18 mouse cellular contexts compared by ENCODE assay signal in genomic region chr3:152333641-152334040, GRCm38 (mm10).
"Had no signal": no experiment of that assay in that cellular context is flagged by ENCODE, and none has a peak within 500 bp of the region (broad histone marks: within the 10 kb centered on the region; RNA-seq: fewer than 3 reads in every experiment).

No protein-coding gene starts in this region.

- H3K4me1 ChIP-seq: limb, embryonic 10.5 days; limb, embryonic 13.5 days; midbrain, embryonic 12.5 days; midbrain, embryonic 15.5 days; neural tube, embryonic 13.5 days had no signal

- H3K4me3 ChIP-seq: limb, embryonic 10.5 days; limb, embryonic 13.5 days; liver, embryonic 13.5 days; midbrain, embryonic 12.5 days; midbrain, embryonic 15.5 days; myocyte; neural tube, embryonic 13.5 days had no signal

- H3K27me3 ChIP-seq: limb, embryonic 13.5 days; liver, embryonic 13.5 days; midbrain, embryonic 12.5 days; midbrain, embryonic 15.5 days; neural tube, embryonic 13.5 days had no signal

- H3K9ac ChIP-seq: limb, embryonic 13.5 days; liver, embryonic 13.5 days; liver, postnatal 0 days; lung, embryonic 14.5 days; midbrain, embryonic 12.5 days; midbrain, embryonic 15.5 days; neural tube, embryonic 13.5 days had no signal

- DNase-seq: kidney, adult 18-20 months; kidney, adult 9 months; kidney, postnatal 14 days; kidney, postnatal 4 days; liver, embryonic 13.5 days; liver, postnatal 0 days; lung, embryonic 14.5 days; right cerebral cortex, postnatal 4 days; thymus, postnatal 25 days had no signal

- ATAC-seq: liver, postnatal 0 days; lung, postnatal 0 days; midbrain, embryonic 15.5 days had no signal

- H3K27ac ChIP-seq: limb, embryonic 10.5 days; limb, embryonic 13.5 days; liver, embryonic 13.5 days; macrophage; midbrain, embryonic 12.5 days; midbrain, embryonic 15.5 days; neural tube, embryonic 13.5 days; stomach, postnatal 0 days had no signal

- H3K9me3 ChIP-seq: limb, embryonic 10.5 days; limb, embryonic 13.5 days; liver, embryonic 13.5 days; midbrain, embryonic 12.5 days; midbrain, embryonic 15.5 days; neural tube, embryonic 13.5 days had no signal

- H3K4me2 ChIP-seq: limb, embryonic 13.5 days; liver, embryonic 13.5 days; lung, embryonic 14.5 days; midbrain, embryonic 12.5 days; midbrain, embryonic 15.5 days; neural tube, embryonic 13.5 days had no signal
